Mouse (Mus musculus): ENCODE measurements around the gene Cnksr3.

DNA sequence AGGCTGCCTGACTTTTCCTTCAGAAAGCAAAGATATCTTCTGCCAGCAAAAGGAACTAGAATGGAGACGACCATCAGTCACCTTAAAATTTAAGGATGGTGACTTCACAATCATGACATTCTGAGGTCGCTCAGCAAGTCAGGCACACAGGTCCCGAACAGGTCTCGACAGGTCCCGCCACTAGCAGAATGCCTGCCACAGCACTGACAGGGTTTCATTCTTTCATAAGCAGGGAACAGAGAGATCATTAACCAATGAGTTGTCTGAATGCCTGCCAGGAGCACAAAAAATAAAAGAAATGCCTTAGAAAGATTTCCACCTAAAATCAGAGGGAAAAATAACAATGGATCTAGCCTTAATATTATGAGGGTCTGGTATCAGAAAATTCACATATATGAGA is 31.7 kb downstream of the Cnksr3 start:
- TF ChIP-seq CTCF (IDR thresholded peaks at IDR 0.05; ENCODE audit: low read depth, low read length) (no peak), GATA1 (IDR thresholded peaks at IDR 0.05; ENCODE audit: borderline replicate concordance, low read length) (no peak), TAL1 (conservative IDR thresholded peaks at IDR 0.05; ENCODE audit: low read depth, low read length) (no peak), POLR2AphosphoS5 (IDR thresholded peaks at IDR 0.05; ENCODE audit: insufficient replicate concordance, low read depth, low read length) (no peak)

Data from G1E (cell line).